Mouse (Mus musculus): Measurements from ENCODE around the gene Alms1. TPM values are rescaled to one million over a fixed set of nuclear protein-coding genes. Genes with fewer than 3 reads are reported as not detected.
"Not testable (repeated sequence)": the region's sequence is repeated elsewhere in the genome, so short reads cannot be mapped to it uniquely, and the experiment has no call there.

Gene Alms1
- polyA plus RNA-seq, 1 experiment, result 2.7 TPM

DNA sequence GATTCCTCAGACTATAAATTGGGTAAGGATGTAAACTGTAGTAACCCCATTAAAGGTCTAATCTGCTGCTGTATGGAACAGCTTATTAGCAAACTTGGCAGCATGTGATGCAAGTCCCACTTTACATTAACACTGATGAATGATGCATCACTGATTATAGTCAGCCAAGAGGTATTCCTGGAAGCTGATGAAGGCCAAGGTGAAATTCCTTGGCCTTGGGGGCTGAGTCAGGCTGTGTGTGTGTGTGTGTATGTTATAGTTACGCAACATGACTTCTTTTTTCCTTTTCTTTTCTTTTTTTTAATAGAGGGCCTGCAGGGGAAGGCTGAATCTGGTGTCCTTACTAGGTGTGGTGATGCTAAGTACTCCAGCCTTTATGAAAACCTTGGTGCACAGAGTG, 23.2 kb downstream of the Alms1 start:
- Histone ChIP-seq H3K4me1 (replicated peaks; ENCODE audit: control insufficient read depth, insufficient read depth, low read length) (no peaks in the 10 kb centered on the region), H3K4me3 (ENCODE audit: control insufficient read depth, insufficient read depth, low read length) (no peak overlapping the region), H3K36me3 (ENCODE audit: control insufficient read depth, insufficient read depth, low read length) (peaks cover 27% of the 10 kb centered on the region), H3K27ac (ENCODE audit: control insufficient read depth, insufficient read depth, low read length) (no peak overlapping the region), H3K27me3 (ENCODE audit: control insufficient read depth, insufficient read depth, low read length) (no peaks in the 10 kb centered on the region)
- TF ChIP-seq CTCF (IDR thresholded peaks at IDR 0.05; ENCODE audit: borderline replicate concordance, control insufficient read depth, extremely low read depth, insufficient read depth, low read length, poor library complexity) (no peak), POLR2A (IDR thresholded peaks at IDR 0.05; ENCODE audit: control insufficient read depth, extremely low read depth, insufficient read depth, low read length, poor library complexity) (no peak)
- DNase-seq, result no peak
- 100% methylated on average over 1 of the region's 1 CpGs for WGBS

DNA sequence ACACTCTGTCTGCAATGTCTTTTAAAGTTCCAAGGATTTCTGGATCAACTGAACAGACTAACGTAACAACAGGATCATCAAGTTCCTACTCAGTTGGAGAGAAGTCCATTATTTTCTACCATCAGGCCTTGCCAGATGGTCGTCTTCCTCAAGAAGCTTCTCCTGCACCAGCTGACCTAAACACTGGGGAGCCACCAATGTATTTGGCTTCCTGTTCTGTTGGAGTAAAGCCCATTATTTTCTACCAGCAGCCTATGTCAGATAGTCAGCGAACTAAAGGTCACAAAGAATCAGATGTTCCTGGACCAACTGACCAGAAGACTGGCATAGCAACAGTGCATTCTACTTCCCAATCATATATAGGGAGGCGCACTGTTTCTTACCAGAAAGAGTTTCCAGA, 33.5 kb downstream of the Alms1 start:
- DNase-seq, result no peak
- H3K36me3 ChIP-seq (ENCODE audit: control insufficient read depth, insufficient read depth, low read length), result peaks cover 24% of the 10 kb centered on the region
- no peaks in the 10 kb centered on the region for H3K27me3 ChIP-seq (ENCODE audit: control insufficient read depth, insufficient read depth, low read length)
- H3K4me1 ChIP-seq (replicated peaks; ENCODE audit: control insufficient read depth, insufficient read depth, low read length), result no peaks in the 10 kb centered on the region
- 96% methylated on average over 4 of the region's 4 CpGs for WGBS
- TF ChIP-seq CTCF (IDR thresholded peaks at IDR 0.05; ENCODE audit: borderline replicate concordance, control insufficient read depth, extremely low read depth, insufficient read depth, low read length, poor library complexity), result no peak
- no peak for TF ChIP-seq POLR2A (IDR thresholded peaks at IDR 0.05; ENCODE audit: control insufficient read depth, extremely low read depth, insufficient read depth, low read length, poor library complexity)
- no peak overlapping the region for H3K4me3 ChIP-seq (ENCODE audit: control insufficient read depth, insufficient read depth, low read length)
- no peak overlapping the region for H3K27ac ChIP-seq (ENCODE audit: control insufficient read depth, insufficient read depth, low read length)

- TF ChIP-seq POLR2A (IDR thresholded peaks at IDR 0.05; ENCODE audit: control insufficient read depth, extremely low read depth, insufficient read depth, low read length, poor library complexity) (no peak), CTCF (IDR thresholded peaks at IDR 0.05; ENCODE audit: borderline replicate concordance, control insufficient read depth, extremely low read depth, insufficient read depth, low read length, poor library complexity) (no peak)
- Histone ChIP-seq H3K36me3 (ENCODE audit: control insufficient read depth, insufficient read depth, low read length) (peaks cover 23% of the 10 kb centered on the region), H3K4me3 (ENCODE audit: control insufficient read depth, insufficient read depth, low read length) (no peak overlapping the region), H3K4me1 (replicated peaks; ENCODE audit: control insufficient read depth, insufficient read depth, low read length) (no peaks in the 10 kb centered on the region), H3K27ac (ENCODE audit: control insufficient read depth, insufficient read depth, low read length) (no peak overlapping the region), H3K27me3 (ENCODE audit: control insufficient read depth, insufficient read depth, low read length) (no peaks in the 10 kb centered on the region)
- DNase-seq, result no peak
- 74% methylated on average over 5 of the region's 5 CpGs for WGBS
These were observed 34.3 kb downstream of the Alms1 start for GRCm38 (mm10) chr6:85621600-85621999.

DNA sequence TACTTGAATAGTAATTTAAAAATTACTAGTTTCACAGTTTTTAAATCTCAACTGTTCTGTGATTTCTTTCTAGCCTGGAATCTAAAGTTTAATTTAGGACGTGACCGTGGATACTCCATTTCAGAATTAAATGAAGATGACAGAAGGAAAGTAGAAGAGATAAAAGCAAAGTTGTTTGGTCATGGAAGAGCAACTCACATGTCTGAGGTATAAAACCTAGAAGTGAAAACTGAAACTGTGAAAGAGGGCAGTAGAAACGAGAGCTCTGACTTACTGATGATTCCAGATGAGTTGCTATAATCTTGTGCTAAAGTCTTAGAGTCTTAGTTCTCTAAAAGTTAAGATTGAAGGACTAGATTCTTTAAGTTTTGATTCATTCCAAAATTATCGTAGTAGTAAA, 37.2 kb downstream of the Alms1 start:
- Histone ChIP-seq H3K4me3 (ENCODE audit: control insufficient read depth, insufficient read depth, low read length) (no peak overlapping the region), H3K36me3 (ENCODE audit: control insufficient read depth, insufficient read depth, low read length) (peaks cover 18% of the 10 kb centered on the region), H3K27me3 (ENCODE audit: control insufficient read depth, insufficient read depth, low read length) (no peaks in the 10 kb centered on the region), H3K27ac (ENCODE audit: control insufficient read depth, insufficient read depth, low read length) (no peak overlapping the region), H3K4me1 (replicated peaks; ENCODE audit: control insufficient read depth, insufficient read depth, low read length) (no peaks in the 10 kb centered on the region)
- 95% methylated on average over 4 of the region's 4 CpGs for WGBS
- TF ChIP-seq CTCF (IDR thresholded peaks at IDR 0.05; ENCODE audit: borderline replicate concordance, control insufficient read depth, extremely low read depth, insufficient read depth, low read length, poor library complexity) (no peak), POLR2A (IDR thresholded peaks at IDR 0.05; ENCODE audit: control insufficient read depth, extremely low read depth, insufficient read depth, low read length, poor library complexity) (no peak)
- DNase-seq, result no peak

DNA sequence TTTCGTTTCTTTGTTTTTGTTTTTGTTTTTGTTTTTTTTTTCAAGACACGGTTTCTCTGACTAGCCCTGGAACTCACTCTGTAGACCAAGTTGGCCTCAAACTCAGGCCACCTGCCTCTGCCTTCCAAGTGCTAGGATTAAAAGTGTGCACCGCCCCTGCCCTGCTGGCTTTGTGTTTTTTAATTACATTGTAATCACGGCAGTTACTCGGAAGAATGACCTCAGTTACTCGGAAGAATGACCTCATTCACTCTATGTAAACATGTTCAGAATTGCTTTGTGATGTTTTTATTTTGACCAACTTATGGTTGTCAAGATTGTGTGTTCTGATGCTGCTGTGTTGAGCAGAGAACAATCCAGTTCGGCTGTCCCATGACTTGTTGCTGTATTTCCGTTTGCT, 45.8 kb downstream of the Alms1 start:
- no peak overlapping the region for H3K27ac ChIP-seq (ENCODE audit: control insufficient read depth, insufficient read depth, low read length)
- no peak overlapping the region for H3K4me3 ChIP-seq (ENCODE audit: control insufficient read depth, insufficient read depth, low read length)
- H3K27me3 ChIP-seq (ENCODE audit: control insufficient read depth, insufficient read depth, low read length), result no peaks in the 10 kb centered on the region
- DNase-seq, result no peak
- no peaks in the 10 kb centered on the region for H3K4me1 ChIP-seq (replicated peaks; ENCODE audit: control insufficient read depth, insufficient read depth, low read length)
- TF ChIP-seq POLR2A (IDR thresholded peaks at IDR 0.05; ENCODE audit: control insufficient read depth, extremely low read depth, insufficient read depth, low read length, poor library complexity) (no peak), CTCF (IDR thresholded peaks at IDR 0.05; ENCODE audit: borderline replicate concordance, control insufficient read depth, extremely low read depth, insufficient read depth, low read length, poor library complexity) (no peak)
- H3K36me3 ChIP-seq (ENCODE audit: control insufficient read depth, insufficient read depth, low read length), result no peaks in the 10 kb centered on the region; the same call in 1 of the 2 replicates
- WGBS, result 89% methylated on average over 8 of the region's 8 CpGs

DNA sequence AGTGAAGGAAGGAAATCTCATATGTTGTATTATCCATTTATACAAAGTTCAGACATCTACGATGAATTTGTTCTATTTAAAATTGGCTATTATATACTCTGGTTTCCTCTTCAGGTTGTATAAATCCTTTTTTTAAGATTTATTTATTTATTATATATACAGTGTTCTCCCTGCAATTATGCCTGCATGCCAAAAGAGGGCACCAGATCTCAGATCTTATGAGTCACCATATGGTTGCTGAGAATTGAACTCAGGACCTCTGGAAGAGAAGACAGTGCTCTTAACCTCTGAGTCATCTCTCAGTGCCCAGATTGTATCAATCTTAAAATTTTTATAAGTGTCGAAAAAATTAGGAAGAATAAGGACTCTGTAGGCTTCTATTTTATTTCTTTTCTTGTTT, 65.9 kb downstream of the Alms1 start:
- DNase-seq, result no peak
- Histone ChIP-seq H3K36me3 (ENCODE audit: control insufficient read depth, insufficient read depth, low read length) (no peaks in the 10 kb centered on the region), H3K27ac (ENCODE audit: control insufficient read depth, insufficient read depth, low read length) (no peak overlapping the region), H3K27me3 (ENCODE audit: control insufficient read depth, insufficient read depth, low read length) (no peaks in the 10 kb centered on the region), H3K4me1 (replicated peaks; ENCODE audit: control insufficient read depth, insufficient read depth, low read length) (no peaks in the 10 kb centered on the region), H3K4me3 (ENCODE audit: control insufficient read depth, insufficient read depth, low read length) (no peak overlapping the region)
- 93% methylated on average over 2 of the region's 2 CpGs for WGBS
- TF ChIP-seq POLR2A (IDR thresholded peaks at IDR 0.05; ENCODE audit: control insufficient read depth, extremely low read depth, insufficient read depth, low read length, poor library complexity), result no peak
- TF ChIP-seq CTCF (IDR thresholded peaks at IDR 0.05; ENCODE audit: borderline replicate concordance, control insufficient read depth, extremely low read depth, insufficient read depth, low read length, poor library complexity), result no peak

- DNase-seq, result not testable (repeated sequence)
These were observed 114.6 kb downstream of the Alms1 start for GRCm38 (mm10) chr6:85701943-85702342.

DNA sequence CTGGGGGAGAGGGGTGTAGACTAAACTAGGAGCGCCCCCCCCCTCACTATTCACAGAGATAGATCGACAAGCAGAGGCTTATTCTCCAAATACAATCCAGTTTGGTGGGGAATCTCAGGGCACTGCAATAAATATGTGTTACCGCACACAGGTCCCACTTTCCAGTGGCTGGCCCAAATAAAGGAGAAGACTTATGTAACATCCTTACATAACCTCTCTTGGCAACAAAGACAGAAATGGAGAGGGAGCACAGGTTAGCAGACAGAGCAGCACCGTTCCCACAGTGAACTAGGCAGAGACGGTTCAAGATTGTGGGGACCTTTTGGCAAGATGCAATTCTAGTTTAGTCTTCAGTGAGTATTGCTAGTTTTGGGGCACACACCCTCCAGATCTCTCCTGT, 121.9 kb downstream of the Alms1 start:
- not testable (repeated sequence) for H3K27me3 ChIP-seq (ENCODE audit: control insufficient read depth, insufficient read depth, low read length); H3K36me3 ChIP-seq (ENCODE audit: control insufficient read depth, insufficient read depth, low read length); H3K4me1 ChIP-seq (replicated peaks; ENCODE audit: control insufficient read depth, insufficient read depth, low read length); DNase-seq; H3K4me3 ChIP-seq (ENCODE audit: control insufficient read depth, insufficient read depth, low read length); H3K27ac ChIP-seq (ENCODE audit: control insufficient read depth, insufficient read depth, low read length)
- 98% methylated on average over 5 of the region's 5 CpGs for whole genome bisulfite sequencing

More at GRCm38 (mm10) chr6:85701943-85702342, 114.6 kb downstream of the Alms1 start:
- H3K4me1 ChIP-seq (replicated peaks; ENCODE audit: control insufficient read depth, insufficient read depth, low read length); H3K4me3 ChIP-seq (ENCODE audit: control insufficient read depth, insufficient read depth, low read length); H3K36me3 ChIP-seq (ENCODE audit: control insufficient read depth, insufficient read depth, low read length); H3K27ac ChIP-seq (ENCODE audit: control insufficient read depth, insufficient read depth, low read length); H3K27me3 ChIP-seq (ENCODE audit: control insufficient read depth, insufficient read depth, low read length): not testable (repeated sequence)
- 88% methylated on average over 2 of the region's 4 CpGs for WGBS

DNA sequence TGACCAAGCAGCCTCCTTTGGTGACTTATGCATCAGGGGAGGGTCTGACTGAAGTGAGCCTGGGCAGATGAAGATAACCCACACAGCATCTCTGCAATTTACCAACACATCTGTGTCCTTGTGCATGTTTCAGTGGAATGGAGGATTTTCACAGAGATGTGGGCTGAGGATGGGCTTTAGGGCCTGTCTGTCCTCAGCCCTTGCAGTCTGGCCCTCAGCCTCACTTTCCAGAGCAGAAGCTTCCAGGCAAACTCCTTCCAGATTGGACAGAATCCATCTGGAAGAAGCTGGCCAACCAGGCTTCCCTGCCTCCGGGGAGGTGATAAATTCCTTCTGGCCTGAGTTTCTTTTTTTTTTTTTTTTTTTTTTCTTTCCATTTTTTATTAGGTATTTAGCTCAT, 122.3 kb downstream of the Alms1 start:
- DNase-seq; H3K27me3 ChIP-seq (ENCODE audit: control insufficient read depth, insufficient read depth, low read length); H3K27ac ChIP-seq (ENCODE audit: control insufficient read depth, insufficient read depth, low read length); H3K4me3 ChIP-seq (ENCODE audit: control insufficient read depth, insufficient read depth, low read length); H3K4me1 ChIP-seq (replicated peaks; ENCODE audit: control insufficient read depth, insufficient read depth, low read length); H3K36me3 ChIP-seq (ENCODE audit: control insufficient read depth, insufficient read depth, low read length): not testable (repeated sequence)
- WGBS, result 100% methylated on average over 1 of the region's 1 CpGs

GRCm38 (mm10) chr6:85713105-85713504, 125.8 kb downstream of the Alms1 start, which contains the start of gene Nat8f7:
TSS of gene Nat8f7 (minus strand) at chr6:85713205.
- H3K36me3 ChIP-seq (ENCODE audit: control insufficient read depth, insufficient read depth, low read length); H3K27ac ChIP-seq (ENCODE audit: control insufficient read depth, insufficient read depth, low read length); DNase-seq; H3K27me3 ChIP-seq (ENCODE audit: control insufficient read depth, insufficient read depth, low read length); H3K4me1 ChIP-seq (replicated peaks; ENCODE audit: control insufficient read depth, insufficient read depth, low read length); H3K4me3 ChIP-seq (ENCODE audit: control insufficient read depth, insufficient read depth, low read length): not testable (repeated sequence)
- whole genome bisulfite sequencing, result 83% methylated on average over 10 of the region's 10 CpGs
